Mouse (Mus musculus): ENCODE measurements around the gene Lrpprc.
A peak's percentile ranks its signal among the peaks of the same experiment; 100 is the strongest.

DNA sequence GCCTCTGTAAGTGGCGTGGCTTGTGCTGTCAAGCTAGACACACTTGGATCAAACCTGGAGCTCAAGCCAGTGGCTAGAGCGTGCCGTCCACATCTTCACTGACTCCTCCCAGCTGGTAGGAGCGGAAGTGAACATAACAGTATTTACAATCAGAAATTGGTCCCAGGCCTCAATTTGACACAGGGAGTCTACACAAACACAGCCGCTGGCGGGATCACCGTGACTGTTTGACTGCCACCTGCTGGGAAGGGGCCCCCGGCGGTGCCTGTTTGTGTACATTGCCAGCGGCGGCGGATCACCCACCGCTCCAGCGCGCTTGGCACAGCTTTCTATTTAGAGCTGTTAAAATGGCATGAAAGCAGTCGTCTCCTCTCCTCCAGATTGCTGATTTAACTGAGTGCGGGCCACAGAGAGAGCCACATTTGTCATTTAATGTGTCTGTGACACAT, 81.2 kb downstream of the Lrpprc start:
- peak; percentile 48 for TF ChIP-seq CTCF (IDR thresholded peaks at IDR 0.05)
- TF ChIP-seq EP300 (IDR thresholded peaks at IDR 0.05): no peak
